Mouse (Mus musculus) neural tube, embryonic 11.5 days (tissue): ENCODE data around the gene Rae1. TPM values are rescaled to one million over a fixed set of nuclear protein-coding genes. Genes with fewer than 3 reads are reported as not detected.

Source experiments
- ATAC-seq: fragments of 200-750 bp; cut with Nextera tagmentation; 2 replicates; pipeline ENCODE4 v1.8.0; 2017; ENCODE audit warnings: moderate number of reproducible peaks, mild to moderate bottlenecking, moderate TSS enrichment, moderate library complexity; ENCODE audit not compliant: insufficient read depth, low FRiP score, low TSS enrichment
- DNase-seq: peaks from one replicate; pipeline ENCODE4 v3.0.0-alpha.2; 2015; ENCODE audit warnings: low spot score
- H3K27ac ChIP-seq: fragments of 300-500 bp; sonication (generic); 2 replicates; pipeline ENCODE4 v1.5.1; 2014; ENCODE audit warnings: low read depth, mild to moderate bottlenecking, low read length
- H3K27me3 ChIP-seq: fragments of 300-500 bp; sonication (generic); 2 replicates; pipeline ENCODE4 v1.6.1; 2014; ENCODE audit warnings: mild to moderate bottlenecking, low read length, mixed read lengths; ENCODE audit not compliant: control insufficient read depth, insufficient read depth
- H3K36me3 ChIP-seq: fragments of 300-500 bp; sonication (generic); 2 replicates; pipeline ENCODE4 v1.6.1; 2014; ENCODE audit warnings: mild to moderate bottlenecking, low read length, moderate library complexity, mixed read lengths; ENCODE audit not compliant: control insufficient read depth, insufficient read depth
- H3K4me1 ChIP-seq: fragments of 300-500 bp; sonication (generic); 2 replicates; pipeline ENCODE4 v1.6.1; 2014; ENCODE audit warnings: low read length, mixed read lengths; ENCODE audit not compliant: control insufficient read depth, insufficient read depth
- H3K4me2 ChIP-seq: fragments of 300-500 bp; sonication (generic); 2 replicates; pipeline ENCODE4 v1.6.1; 2014; ENCODE audit warnings: low read depth, mild to moderate bottlenecking, moderate library complexity
- H3K4me3 ChIP-seq: fragments of 300-500 bp; sonication (generic); 2 replicates; pipeline ENCODE4 v1.5.1; 2014; ENCODE audit warnings: low read depth, low read length
- H3K9ac ChIP-seq: fragments of 300-500 bp; sonication (generic); 2 replicates; pipeline ENCODE4 v1.6.1; 2014; ENCODE audit warnings: mild to moderate bottlenecking, low read length
- H3K9me3 ChIP-seq: fragments of 300-500 bp; sonication (generic); 2 replicates; pipeline ENCODE4 v1.6.1; 2016; ENCODE audit warnings: low read length; ENCODE audit not compliant: control insufficient read depth
- WGBS: fragments of 180-500 bp; shearing (Covaris S2); extraction: QIAGEN DNeasy Blood & Tissue Kit; methylation state at CpG from one replicate; pipeline ENCODE4 v1.1.7; 2014; 5-methylcytosine and 5-hydroxymethylcytosine counted together
- polyA plus RNA-seq: library from polyadenylated mRNA; unstranded; fragments of >200 nt; fragmentation: Nextera tagmentation; extraction: Ambion mirVana; gene quantifications from 2 replicates; pipeline ENCODE4 v1.2.1, GENCODE M21; 2014

Rae1 gene
- polyA plus RNA-seq, 1 experiment from 2014 or later = 137 TPM

GRCm38 (mm10) chr2:173053846-173054245, 53.9 kb downstream of the Rae1 start:
- no peak overlapping the region for H3K4me2 ChIP-seq
- H3K27ac ChIP-seq = no peak overlapping the region
- ATAC-seq = no peak
- 75% methylated on average over 6 of the region's 6 CpGs for WGBS
- no peaks in the 10 kb centered on the region for H3K4me1 ChIP-seq
- H3K27me3 ChIP-seq = no peaks in the 10 kb centered on the region
- peak; percentile 2 for DNase-seq
- H3K4me3 ChIP-seq = no peak overlapping the region
- no peaks in the 10 kb centered on the region for H3K36me3 ChIP-seq
- H3K9ac ChIP-seq = no peak overlapping the region
- H3K9me3 ChIP-seq = no peaks in the 10 kb centered on the region

- H3K27me3 ChIP-seq = no peaks in the 10 kb centered on the region
- 75% methylated on average over 10 of the region's 10 CpGs for WGBS
- no peak overlapping the region for H3K27ac ChIP-seq
- no peaks in the 10 kb centered on the region for H3K36me3 ChIP-seq
- no peaks in the 10 kb centered on the region for H3K9me3 ChIP-seq
- H3K9ac ChIP-seq = no peak overlapping the region
- H3K4me1 ChIP-seq = no peaks in the 10 kb centered on the region
- H3K4me2 ChIP-seq = no peak overlapping the region
- H3K4me3 ChIP-seq = no peak overlapping the region
- ATAC-seq (no peak), DNase-seq (peak; percentile 6)
Measured at GRCm38 (mm10) chr2:173056303-173056881, 56.5 kb downstream of the Rae1 start.

GRCm38 (mm10) chr2:173056882-173057315, 57.0 kb downstream of the Rae1 start:
- Histone ChIP-seq H3K9me3 (no peaks in the 10 kb centered on the region), H3K4me1 (no peaks in the 10 kb centered on the region), H3K4me3 (no peak overlapping the region), H3K4me2 (no peak overlapping the region), H3K27me3 (no peaks in the 10 kb centered on the region), H3K9ac (no peak overlapping the region), H3K36me3 (no peaks in the 10 kb centered on the region), H3K27ac (no peak overlapping the region)
- peak; percentile 8 for DNase-seq
- WGBS = 80% methylated on average over 11 of the region's 11 CpGs
- ATAC-seq = no peak

GRCm38 (mm10) chr2:173057623-173058022, 57.7 kb downstream of the Rae1 start:
- Histone ChIP-seq H3K9ac (no peak overlapping the region), H3K4me1 (no peaks in the 10 kb centered on the region), H3K4me2 (no peak overlapping the region), H3K27ac (no peak overlapping the region), H3K4me3 (no peak overlapping the region), H3K27me3 (no peaks in the 10 kb centered on the region), H3K36me3 (no peaks in the 10 kb centered on the region), H3K9me3 (no peaks in the 10 kb centered on the region)
- DNase-seq (no peak), ATAC-seq (no peak)
- 69% methylated on average over 10 of the region's 10 CpGs for WGBS

- Histone ChIP-seq H3K27ac (no peak overlapping the region), H3K27me3 (no peaks in the 10 kb centered on the region), H3K4me3 (no peak overlapping the region), H3K4me2 (no peak overlapping the region), H3K4me1 (no peaks in the 10 kb centered on the region), H3K9ac (no peak overlapping the region), H3K9me3 (no peaks in the 10 kb centered on the region), H3K36me3 (no peaks in the 10 kb centered on the region)
- ATAC-seq (no peak), DNase-seq (peak; percentile 10)
- 53% methylated on average over 11 of the region's 11 CpGs for WGBS
Measured at GRCm38 (mm10) chr2:173058263-173058662, 58.3 kb downstream of the Rae1 start.

GRCm38 (mm10) chr2:173060450-173060849, 60.5 kb downstream of the Rae1 start:
- Histone ChIP-seq H3K27me3 (no peaks in the 10 kb centered on the region), H3K36me3 (no peaks in the 10 kb centered on the region), H3K9me3 (no peaks in the 10 kb centered on the region), H3K4me1 (no peaks in the 10 kb centered on the region), H3K4me2 (no peak overlapping the region), H3K4me3 (no peak overlapping the region), H3K27ac (no peak overlapping the region), H3K9ac (no peak overlapping the region)
- WGBS = 85% methylated on average over 9 of the region's 9 CpGs
- no peak; the same call in 1 of the 2 replicates for ATAC-seq
- peak; percentile 6 for DNase-seq

GRCm38 (mm10) chr2:173061443-173062351, 61.8 kb downstream of the Rae1 start:
- ATAC-seq (no peak), DNase-seq (peak; percentile 12)
- H3K9ac ChIP-seq = no peak overlapping the region
- no peak overlapping the region for H3K4me3 ChIP-seq
- H3K27ac ChIP-seq = no peak overlapping the region
- no peaks in the 10 kb centered on the region for H3K9me3 ChIP-seq
- no peak overlapping the region for H3K4me2 ChIP-seq
- no peaks in the 10 kb centered on the region for H3K36me3 ChIP-seq
- H3K27me3 ChIP-seq = no peaks in the 10 kb centered on the region
- no peaks in the 10 kb centered on the region for H3K4me1 ChIP-seq
- WGBS = 79% methylated on average over 15 of the region's 15 CpGs

GRCm38 (mm10) chr2:173063219-173063618, 63.3 kb downstream of the Rae1 start:
- H3K27me3 ChIP-seq = no peaks in the 10 kb centered on the region
- ATAC-seq = no peak
- no peak overlapping the region for H3K4me2 ChIP-seq
- no peaks in the 10 kb centered on the region for H3K4me1 ChIP-seq
- no peak overlapping the region for H3K9ac ChIP-seq
- 57% methylated on average over 1 of the region's 1 CpGs for WGBS
- H3K4me3 ChIP-seq = no peak overlapping the region
- no peaks in the 10 kb centered on the region for H3K36me3 ChIP-seq
- H3K9me3 ChIP-seq = no peaks in the 10 kb centered on the region
- no peak overlapping the region for H3K27ac ChIP-seq
- DNase-seq = no peak

- DNase-seq = peak; percentile 2
- ATAC-seq = no peak
- 95% methylated on average over 2 of the region's 2 CpGs for WGBS
- H3K9ac ChIP-seq = no peak overlapping the region
- no peak overlapping the region for H3K4me3 ChIP-seq
- no peak overlapping the region for H3K27ac ChIP-seq
- H3K4me2 ChIP-seq = no peak overlapping the region
- H3K36me3 ChIP-seq = no peaks in the 10 kb centered on the region
- H3K4me1 ChIP-seq = no peaks in the 10 kb centered on the region
- H3K27me3 ChIP-seq = no peaks in the 10 kb centered on the region
- H3K9me3 ChIP-seq = no peaks in the 10 kb centered on the region
Measured at GRCm38 (mm10) chr2:173064864-173065263, 64.9 kb downstream of the Rae1 start.
